In genomic region chr7:29276715-29277114, GRCm38 (mm10) we compare ENCODE assay signal across 20 mouse cellular contexts. TPM values are rescaled to one million over a fixed set of nuclear protein-coding genes. Genes with fewer than 3 reads are reported as not detected.
DNase-seq lines count a peak whose midpoint lies in the region; ATAC-seq lines count a peak whose summit lies in the region.
"Had no signal": no experiment of that assay in that cellular context is flagged by ENCODE, and none has a peak within 500 bp of the region (broad histone marks: within the 10 kb centered on the region; RNA-seq: fewer than 3 reads in every experiment).

No protein-coding gene starts in this region.

- no peak overlapping the region for H3K27ac ChIP-seq in midbrain, embryonic 11.5 days (ENCODE audit: low read depth, low read length)
- no peak overlapping the region for H3K27ac ChIP-seq in midbrain, embryonic 16.5 days (ENCODE audit: low read length)
- peak overlapping the region; percentile 21; the same call in 1 of the 2 replicates for H3K27ac ChIP-seq in limb, embryonic 10.5 days
- H3K27ac ChIP-seq in hindbrain, embryonic 13.5 days = no peak overlapping the region
- H3K27ac ChIP-seq: macrophage; midbrain, embryonic 13.5 days; neural tube, embryonic 15.5 days had no signal

- no peaks in the 10 kb centered on the region for H3K36me3 ChIP-seq in midbrain, embryonic 11.5 days (ENCODE audit: control insufficient read depth, insufficient read depth, low read length)
- H3K36me3 ChIP-seq in midbrain, embryonic 16.5 days (ENCODE audit: control insufficient read depth, insufficient read depth, low read length) = no peaks in the 10 kb centered on the region
- H3K36me3 ChIP-seq in limb, embryonic 10.5 days = no peaks in the 10 kb centered on the region
- H3K36me3 ChIP-seq in hindbrain, embryonic 13.5 days = no peaks in the 10 kb centered on the region
- H3K36me3 ChIP-seq: midbrain, embryonic 13.5 days; neural tube, embryonic 15.5 days had no signal

- peaks cover 10% of the 10 kb centered on the region for H3K4me1 ChIP-seq in midbrain, embryonic 11.5 days (ENCODE audit: control insufficient read depth, insufficient read depth, low read length)
- H3K4me1 ChIP-seq in midbrain, embryonic 16.5 days (ENCODE audit: control insufficient read depth, insufficient read depth, low read length) = peaks cover 6% of the 10 kb centered on the region; the same call in 1 of the 2 replicates
- peaks cover 34% of the 10 kb centered on the region for H3K4me1 ChIP-seq in limb, embryonic 10.5 days
- peaks cover 13% of the 10 kb centered on the region for H3K4me1 ChIP-seq in hindbrain, embryonic 13.5 days (replicated peaks)

- peaks cover 15% of the 10 kb centered on the region for H3K27me3 ChIP-seq in midbrain, embryonic 11.5 days (ENCODE audit: control insufficient read depth, insufficient read depth, low read length)
- H3K27me3 ChIP-seq in midbrain, embryonic 16.5 days (ENCODE audit: control insufficient read depth, insufficient read depth, low read depth, low read length) = no peaks in the 10 kb centered on the region
- H3K27me3 ChIP-seq in limb, embryonic 10.5 days (ENCODE audit: low read depth, poor library complexity, severe bottlenecking) = peaks cover 27% of the 10 kb centered on the region
- peaks cover 27% of the 10 kb centered on the region for H3K27me3 ChIP-seq in hindbrain, embryonic 13.5 days

- H3K9me3 ChIP-seq in midbrain, embryonic 11.5 days (ENCODE audit: control insufficient read depth, low read length) = no peaks in the 10 kb centered on the region
- no peaks in the 10 kb centered on the region for H3K9me3 ChIP-seq in midbrain, embryonic 16.5 days (replicated peaks; ENCODE audit: control insufficient read depth, low read length, poor library complexity, severe bottlenecking)
- no peaks in the 10 kb centered on the region for H3K9me3 ChIP-seq in limb, embryonic 10.5 days (replicated peaks)
- no peaks in the 10 kb centered on the region for H3K9me3 ChIP-seq in hindbrain, embryonic 13.5 days
- H3K9me3 ChIP-seq: G1E; midbrain, embryonic 13.5 days; neural tube, embryonic 15.5 days had no signal

- WGBS in midbrain, embryonic 11.5 days = 86% methylated on average over 5 of the region's 5 CpGs
- 83% methylated on average over 5 of the region's 5 CpGs for WGBS in midbrain, embryonic 16.5 days
- WGBS in limb, embryonic 10.5 days = 31% methylated on average over 5 of the region's 5 CpGs
- 78% methylated on average over 5 of the region's 5 CpGs for WGBS in hindbrain, embryonic 13.5 days

- H3K9ac ChIP-seq in midbrain, embryonic 11.5 days (ENCODE audit: low read length) = no peak overlapping the region
- H3K9ac ChIP-seq in midbrain, embryonic 16.5 days (ENCODE audit: low read depth, low read length) = no peak overlapping the region
- H3K9ac ChIP-seq in hindbrain, embryonic 13.5 days = no peak overlapping the region
- H3K9ac ChIP-seq: midbrain, embryonic 13.5 days; neural tube, embryonic 15.5 days had no signal

- no peak overlapping the region for H3K4me3 ChIP-seq in midbrain, embryonic 11.5 days (ENCODE audit: low read depth, low read length)
- H3K4me3 ChIP-seq in midbrain, embryonic 16.5 days (ENCODE audit: low read depth, low read length) = no peak overlapping the region
- no peak overlapping the region for H3K4me3 ChIP-seq in limb, embryonic 10.5 days
- no peak overlapping the region for H3K4me3 ChIP-seq in hindbrain, embryonic 13.5 days
- H3K4me3 ChIP-seq: midbrain, embryonic 13.5 days; myocyte; neural tube, embryonic 15.5 days had no signal

- H3K4me2 ChIP-seq in midbrain, embryonic 11.5 days = no peak overlapping the region
- no peak overlapping the region for H3K4me2 ChIP-seq in midbrain, embryonic 16.5 days (ENCODE audit: low read length)
- H3K4me2 ChIP-seq in hindbrain, embryonic 13.5 days = no peak overlapping the region
- H3K4me2 ChIP-seq: liver, embryonic 11.5 days; midbrain, embryonic 13.5 days; neural tube, embryonic 15.5 days had no signal

- peak; percentile 62 for DNase-seq in midbrain, embryonic 11.5 days (ENCODE audit: low spot score, missing footprints)
- peak; percentile 84 for DNase-seq in kidney, adult 9 months
- no peak for DNase-seq in limb, embryonic 10.5 days (ENCODE audit: low spot score)
- DNase-seq in cerebellum, adult 9-11 months = no peak
- no peak for DNase-seq in frontal cortex, postnatal 36 days (ENCODE audit: low spot score in 2 of 2)
- DNase-seq: cerebellum, postnatal 14 days; layer of hippocampus, adult 9-11 months; lung, adult 2 months; right cerebral cortex, postnatal 4 days; thymus, postnatal 4 days had no signal

- ATAC-seq in midbrain, embryonic 11.5 days (ENCODE audit: low FRiP score) = no peak
- no peak for ATAC-seq in midbrain, embryonic 16.5 days
- no peak for ATAC-seq in hindbrain, embryonic 13.5 days (ENCODE audit: low FRiP score)
- ATAC-seq: CD4-positive, CD25-positive, alpha-beta regulatory T cell, adult 4 months; forebrain, embryonic 14.5 days; midbrain, embryonic 13.5 days had no signal

RNA-seq across cellular contexts. Expression of gene Spint2, which starts 5.0 kb away (rescaled TPM):
- 16.5 and 18.3 TPM in 2 replicates for polyA plus RNA-seq in midbrain, embryonic 11.5 days (2014; fragmentation: Nextera tagmentation; extraction: Ambion mirVana)
- 81.2 and 89.7 TPM in 2 replicates for polyA plus RNA-seq in midbrain, embryonic 16.5 days (2015; fragmentation: Nextera tagmentation; extraction: Ambion mirVana)
- polyA plus RNA-seq in limb, embryonic 10.5 days (2016; fragmentation: Nextera tagmentation; extraction: Ambion mirVana) = 58.8 and 71.8 TPM in 2 replicates
- polyA plus RNA-seq in hindbrain, embryonic 13.5 days (2015; fragmentation: Nextera tagmentation; extraction: Ambion mirVana) = 42.4 and 44.0 TPM in 2 replicates

RNA-seq across cellular contexts. Expression of gene Ppp1r14a, which starts 12.4 kb away (rescaled TPM):
- polyA plus RNA-seq in midbrain, embryonic 11.5 days (2014; fragmentation: Nextera tagmentation; extraction: Ambion mirVana) = 21.6 and 21.8 TPM in 2 replicates
- 2.5 and 2.7 TPM in 2 replicates for polyA plus RNA-seq in midbrain, embryonic 16.5 days (2015; fragmentation: Nextera tagmentation; extraction: Ambion mirVana)
- polyA plus RNA-seq in limb, embryonic 10.5 days (2016; fragmentation: Nextera tagmentation; extraction: Ambion mirVana) = 5.4 and 6.1 TPM in 2 replicates
- 8.6 and 13.1 TPM in 2 replicates for polyA plus RNA-seq in hindbrain, embryonic 13.5 days (2015; fragmentation: Nextera tagmentation; extraction: Ambion mirVana)
- polyA plus RNA-seq: CD4-positive, CD25-positive, alpha-beta regulatory T cell, adult 4 months; macrophage had no signal

RNA-seq across cellular contexts. Expression of gene Dpf1, which starts 27.0 kb away (rescaled TPM):
- polyA plus RNA-seq in midbrain, embryonic 11.5 days (2014; fragmentation: Nextera tagmentation; extraction: Ambion mirVana) = 59.9 and 62.9 TPM in 2 replicates
- polyA plus RNA-seq in midbrain, embryonic 16.5 days (2015; fragmentation: Nextera tagmentation; extraction: Ambion mirVana) = 223 and 226 TPM in 2 replicates
- polyA plus RNA-seq in limb, embryonic 10.5 days (2016; fragmentation: Nextera tagmentation; extraction: Ambion mirVana) = 24.0 and 32.9 TPM in 2 replicates
- 187 and 197 TPM in 2 replicates for polyA plus RNA-seq in hindbrain, embryonic 13.5 days (2015; fragmentation: Nextera tagmentation; extraction: Ambion mirVana)
- polyA plus RNA-seq: CD4-positive, CD25-positive, alpha-beta regulatory T cell, adult 4 months had no signal

RNA-seq across cellular contexts. Expression of gene 2200002D01Rik, which starts 28.4 kb away (rescaled TPM):
- polyA plus RNA-seq in midbrain, embryonic 11.5 days (2014; fragmentation: Nextera tagmentation; extraction: Ambion mirVana) = 2.4 and 2.7 TPM in 2 replicates
- polyA plus RNA-seq in midbrain, embryonic 16.5 days (2015; fragmentation: Nextera tagmentation; extraction: Ambion mirVana) = 0.46 and 1.5 TPM in 2 replicates
- 2.6 and 3.4 TPM in 2 replicates for polyA plus RNA-seq in limb, embryonic 10.5 days (2016; fragmentation: Nextera tagmentation; extraction: Ambion mirVana)
- polyA plus RNA-seq in hindbrain, embryonic 13.5 days (2015; fragmentation: Nextera tagmentation; extraction: Ambion mirVana) = 1.7 and 2.1 TPM in 2 replicates
- polyA plus RNA-seq: G1E, macrophage had no signal

RNA-seq across cellular contexts. Expression of gene Yif1b, which starts 38.6 kb away (rescaled TPM):
- polyA plus RNA-seq in midbrain, embryonic 11.5 days (2014; fragmentation: Nextera tagmentation; extraction: Ambion mirVana) = 77.1 and 81.5 TPM in 2 replicates
- polyA plus RNA-seq in midbrain, embryonic 16.5 days (2015; fragmentation: Nextera tagmentation; extraction: Ambion mirVana) = 95.7 and 109 TPM in 2 replicates
- 99.8 and 103 TPM in 2 replicates for polyA plus RNA-seq in limb, embryonic 10.5 days (2016; fragmentation: Nextera tagmentation; extraction: Ambion mirVana)
- 79.0 and 79.8 TPM in 2 replicates for polyA plus RNA-seq in hindbrain, embryonic 13.5 days (2015; fragmentation: Nextera tagmentation; extraction: Ambion mirVana)

Comparison
In these comparisons a context has a peak if more than half of its experiments do, and no peak if none do; other contexts are left out.
1. DNase-seq: peak in midbrain, embryonic 11.5 days (single experiment) and kidney, adult 9 months (single experiment); none in limb, embryonic 10.5 days (single experiment), cerebellum, adult 9-11 months (single experiment) and frontal cortex, postnatal 36 days (0 of 2).